Mouse (Mus musculus): ENCODE data around the gene Cct7. TPM values are rescaled to one million over a fixed set of nuclear protein-coding genes. Genes with fewer than 3 reads are reported as not detected.
"Not testable (repeated sequence)": the region's sequence is repeated elsewhere in the genome, so short reads cannot be mapped to it uniquely, and the experiment has no call there.

Cct7 gene
- polyA plus RNA-seq, 1 experiment from 2014 or later: 448 TPM

GRCm38 (mm10) chr6:85447351-85447750 lies 4.0 kb upstream of the Cct7 start:
- 84% methylated on average over 6 of the region's 6 CpGs for WGBS
- no peak overlapping the region for H3K4me2 ChIP-seq (ENCODE audit: low read depth, low read length)

GRCm38 (mm10) chr6:85450140-85450539 lies 1.2 kb upstream of the Cct7 start:
- Histone ChIP-seq H3K4me3 (ENCODE audit: low read length) (peak overlapping the region; percentile 93), H3K4me2 (ENCODE audit: low read depth, low read length) (peak overlapping the region; percentile 95), H3K4me1 (replicated peaks; ENCODE audit: control insufficient read depth, insufficient read depth, low read length) (peaks cover 22% of the 10 kb centered on the region), H3K9ac (ENCODE audit: low read length) (peak overlapping the region; percentile 81; the same call in 1 of the 2 replicates), H3K36me3 (ENCODE audit: control insufficient read depth, insufficient read depth, low read length) (peaks cover 13% of the 10 kb centered on the region)
- ATAC-seq (ENCODE audit: low read depth); H3K9me3 ChIP-seq (ENCODE audit: control insufficient read depth, low read length); H3K27ac ChIP-seq (ENCODE audit: low read length); H3K27me3 ChIP-seq (ENCODE audit: control insufficient read depth, insufficient read depth, low read depth, low read length): not testable (repeated sequence)
- WGBS: 50% methylated on average over 1 of the region's 1 CpGs

More at GRCm38 (mm10) chr6:85447351-85447750, 4.0 kb upstream of the Cct7 start:
- H3K27ac ChIP-seq (ENCODE audit: low read length): no peak overlapping the region
- H3K9me3 ChIP-seq (ENCODE audit: control insufficient read depth, low read length): no peaks in the 10 kb centered on the region
- H3K36me3 ChIP-seq (ENCODE audit: control insufficient read depth, insufficient read depth, low read length): peaks cover 24% of the 10 kb centered on the region
- no peak overlapping the region for H3K9ac ChIP-seq (ENCODE audit: low read length)
- no peak for ATAC-seq (ENCODE audit: low read depth)
- H3K4me1 ChIP-seq (replicated peaks; ENCODE audit: control insufficient read depth, insufficient read depth, low read length): peaks cover 5% of the 10 kb centered on the region
- H3K27me3 ChIP-seq (ENCODE audit: control insufficient read depth, insufficient read depth, low read depth, low read length): no peaks in the 10 kb centered on the region
- H3K4me3 ChIP-seq (ENCODE audit: low read length): no peak overlapping the region

- peak; percentile 93 for ATAC-seq (ENCODE audit: low read depth)
- H3K4me3 ChIP-seq (ENCODE audit: low read length): peak within 1 kb of the TSS; percentile 93
- H3K36me3 ChIP-seq (ENCODE audit: control insufficient read depth, insufficient read depth, low read length): no peaks in the 10 kb centered on the region
- H3K27ac ChIP-seq (ENCODE audit: low read length): peak within 1 kb of the TSS; percentile 97
- H3K9ac ChIP-seq (ENCODE audit: low read length): peak within 1 kb of the TSS; percentile 97
- no peaks in the 10 kb centered on the region for H3K9me3 ChIP-seq (ENCODE audit: control insufficient read depth, low read length)
- H3K4me2 ChIP-seq (ENCODE audit: low read depth, low read length): peak within 1 kb of the TSS; percentile 95
- WGBS: under 1% methylated on average over 54 of the region's 54 CpGs
- peaks cover 26% of the 10 kb centered on the region for H3K4me1 ChIP-seq (replicated peaks; ENCODE audit: control insufficient read depth, insufficient read depth, low read length)
- H3K27me3 ChIP-seq (ENCODE audit: control insufficient read depth, insufficient read depth, low read depth, low read length): no peaks in the 10 kb centered on the region
These were observed 523 bp downstream of the Cct7 start, which contains the start of gene Pradc1 for GRCm38 (mm10) chr6:85451664-85452410. Pradc1 (minus strand) TSS chr6:85451970.

- H3K4me3 ChIP-seq (ENCODE audit: low read length): peak overlapping the region; percentile 93
- H3K9ac ChIP-seq (ENCODE audit: low read length): peak overlapping the region; percentile 97
- H3K27ac ChIP-seq (ENCODE audit: low read length): peak overlapping the region; percentile 97
- peak overlapping the region; percentile 83 for H3K4me2 ChIP-seq (ENCODE audit: low read depth, low read length)
- H3K9me3 ChIP-seq (ENCODE audit: control insufficient read depth, low read length): no peaks in the 10 kb centered on the region
- ATAC-seq (ENCODE audit: low read depth): peak; percentile 4; the same call in 1 of the 2 replicates
- H3K27me3 ChIP-seq (ENCODE audit: control insufficient read depth, insufficient read depth, low read depth, low read length): no peaks in the 10 kb centered on the region
- no peaks in the 10 kb centered on the region for H3K36me3 ChIP-seq (ENCODE audit: control insufficient read depth, insufficient read depth, low read length)
- peaks cover 26% of the 10 kb centered on the region for H3K4me1 ChIP-seq (replicated peaks; ENCODE audit: control insufficient read depth, insufficient read depth, low read length)
- WGBS: 0% methylated on average over 15 of the region's 15 CpGs
These were observed 1.0 kb downstream of the Cct7 start for GRCm38 (mm10) chr6:85452411-85452665.

- no peaks in the 10 kb centered on the region for H3K9me3 ChIP-seq (ENCODE audit: control insufficient read depth, low read length)
- peak overlapping the region; percentile 83 for H3K4me2 ChIP-seq (ENCODE audit: low read depth, low read length)
- H3K4me1 ChIP-seq (replicated peaks; ENCODE audit: control insufficient read depth, insufficient read depth, low read length): peaks cover 26% of the 10 kb centered on the region
- no peaks in the 10 kb centered on the region for H3K36me3 ChIP-seq (ENCODE audit: control insufficient read depth, insufficient read depth, low read length)
- no peak for ATAC-seq (ENCODE audit: low read depth)
- H3K27me3 ChIP-seq (ENCODE audit: control insufficient read depth, insufficient read depth, low read depth, low read length): no peaks in the 10 kb centered on the region
- H3K27ac ChIP-seq (ENCODE audit: low read length): peak overlapping the region; percentile 33; the same call in 1 of the 2 replicates
- 4% methylated on average over 7 of the region's 7 CpGs for WGBS
- peak overlapping the region; percentile 93 for H3K4me3 ChIP-seq (ENCODE audit: low read length)
- peak overlapping the region; percentile 97 for H3K9ac ChIP-seq (ENCODE audit: low read length)
These were observed 1.5 kb downstream of the Cct7 start for GRCm38 (mm10) chr6:85452816-85453215.

- WGBS: 79% methylated on average over 2 of the region's 2 CpGs
- H3K36me3 ChIP-seq (ENCODE audit: control insufficient read depth, insufficient read depth, low read length): peaks cover 46% of the 10 kb centered on the region
- no peak for ATAC-seq (ENCODE audit: low read depth)
- peaks cover 6% of the 10 kb centered on the region for H3K4me1 ChIP-seq (replicated peaks; ENCODE audit: control insufficient read depth, insufficient read depth, low read length)
- H3K9me3 ChIP-seq (ENCODE audit: control insufficient read depth, low read length): no peaks in the 10 kb centered on the region
- H3K4me3 ChIP-seq (ENCODE audit: low read length): no peak overlapping the region
- no peaks in the 10 kb centered on the region for H3K27me3 ChIP-seq (ENCODE audit: control insufficient read depth, insufficient read depth, low read depth, low read length)
- H3K4me2 ChIP-seq (ENCODE audit: low read depth, low read length): no peak overlapping the region
- H3K27ac ChIP-seq (ENCODE audit: low read length): no peak overlapping the region
- H3K9ac ChIP-seq (ENCODE audit: low read length): no peak overlapping the region
These were observed 8.3 kb downstream of the Cct7 start for GRCm38 (mm10) chr6:85459621-85460020.

- Histone ChIP-seq H3K27ac (ENCODE audit: low read length) (no peak overlapping the region), H3K9ac (ENCODE audit: low read length) (no peak overlapping the region), H3K4me1 (replicated peaks; ENCODE audit: control insufficient read depth, insufficient read depth, low read length) (no peaks in the 10 kb centered on the region), H3K36me3 (ENCODE audit: control insufficient read depth, insufficient read depth, low read length) (peaks cover 75% of the 10 kb centered on the region), H3K4me3 (ENCODE audit: low read length) (no peak overlapping the region), H3K4me2 (ENCODE audit: low read depth, low read length) (no peak overlapping the region), H3K9me3 (ENCODE audit: control insufficient read depth, low read length) (no peaks in the 10 kb centered on the region), H3K27me3 (ENCODE audit: control insufficient read depth, insufficient read depth, low read depth, low read length) (no peaks in the 10 kb centered on the region)
- no peak for ATAC-seq (ENCODE audit: low read depth)
These were observed 14.1 kb downstream of the Cct7 start for GRCm38 (mm10) chr6:85465381-85465780.

GRCm38 (mm10) chr6:85469660-85470430 lies 18.5 kb downstream of the Cct7 start:
- Histone ChIP-seq H3K4me3 (ENCODE audit: low read length) (no peak overlapping the region), H3K36me3 (ENCODE audit: control insufficient read depth, insufficient read depth, low read length) (peaks cover 38% of the 10 kb centered on the region), H3K4me1 (replicated peaks; ENCODE audit: control insufficient read depth, insufficient read depth, low read length) (no peaks in the 10 kb centered on the region), H3K9me3 (ENCODE audit: control insufficient read depth, low read length) (no peaks in the 10 kb centered on the region), H3K9ac (ENCODE audit: low read length) (no peak overlapping the region), H3K4me2 (ENCODE audit: low read depth, low read length) (no peak overlapping the region), H3K27ac (ENCODE audit: low read length) (no peak overlapping the region), H3K27me3 (ENCODE audit: control insufficient read depth, insufficient read depth, low read depth, low read length) (no peaks in the 10 kb centered on the region)
- 64% methylated on average over 5 of the region's 5 CpGs for WGBS
- ATAC-seq (ENCODE audit: low read depth): no peak

GRCm38 (mm10) chr6:85471962-85472361 lies 20.6 kb downstream of the Cct7 start:
- Histone ChIP-seq H3K36me3 (ENCODE audit: control insufficient read depth, insufficient read depth, low read length) (peaks cover 18% of the 10 kb centered on the region), H3K4me1 (replicated peaks; ENCODE audit: control insufficient read depth, insufficient read depth, low read length) (no peaks in the 10 kb centered on the region), H3K4me2 (ENCODE audit: low read depth, low read length) (no peak overlapping the region), H3K4me3 (ENCODE audit: low read length) (no peak overlapping the region), H3K27me3 (ENCODE audit: control insufficient read depth, insufficient read depth, low read depth, low read length) (no peaks in the 10 kb centered on the region), H3K9me3 (ENCODE audit: control insufficient read depth, low read length) (no peaks in the 10 kb centered on the region), H3K9ac (ENCODE audit: low read length) (no peak overlapping the region), H3K27ac (ENCODE audit: low read length) (no peak overlapping the region)
- WGBS: 49% methylated on average over 8 of the region's 8 CpGs
- ATAC-seq (ENCODE audit: low read depth): no peak
